Mouse (Mus musculus) embryonic facial prominence, embryonic 14.5 days (tissue): ENCODE results near the gene Tor1aip1. TPM values are rescaled to one million over a fixed set of nuclear protein-coding genes. Genes with fewer than 3 reads are reported as not detected.

Experiments used
- polyA plus RNA-seq: library from polyadenylated mRNA; unstranded; fragments of >200 nt; fragmentation: Nextera tagmentation; extraction: Ambion mirVana; gene quantifications from 2 replicates; pipeline ENCODE4 v1.2.1, GENCODE M21; 2014

The Tor1aip1 gene
- polyA plus RNA-seq, 1 experiment from 2014 or later: 44.0 TPM

Other genes with a start within 250 kb of the Tor1aip1 start
- 13.1 and 15.6 TPM in 2 replicates for gene Qsox1, start 223.6 kb downstream of the Tor1aip1 start, polyA plus RNA-seq
- 13.1 and 14.0 TPM in 2 replicates for gene Cep350, start 63.2 kb downstream of the Tor1aip1 start, polyA plus RNA-seq
- gene Tor1aip2, start 1.1 kb downstream of the Tor1aip1 start, polyA plus RNA-seq: 113 and 121 TPM in 2 replicates
- gene Fam163a, start 168.5 kb upstream of the Tor1aip1 start, polyA plus RNA-seq: 0.64 and 0.92 TPM in 2 replicates